Mouse (Mus musculus): ENCODE results near the gene Pip4k2c.

DNA sequence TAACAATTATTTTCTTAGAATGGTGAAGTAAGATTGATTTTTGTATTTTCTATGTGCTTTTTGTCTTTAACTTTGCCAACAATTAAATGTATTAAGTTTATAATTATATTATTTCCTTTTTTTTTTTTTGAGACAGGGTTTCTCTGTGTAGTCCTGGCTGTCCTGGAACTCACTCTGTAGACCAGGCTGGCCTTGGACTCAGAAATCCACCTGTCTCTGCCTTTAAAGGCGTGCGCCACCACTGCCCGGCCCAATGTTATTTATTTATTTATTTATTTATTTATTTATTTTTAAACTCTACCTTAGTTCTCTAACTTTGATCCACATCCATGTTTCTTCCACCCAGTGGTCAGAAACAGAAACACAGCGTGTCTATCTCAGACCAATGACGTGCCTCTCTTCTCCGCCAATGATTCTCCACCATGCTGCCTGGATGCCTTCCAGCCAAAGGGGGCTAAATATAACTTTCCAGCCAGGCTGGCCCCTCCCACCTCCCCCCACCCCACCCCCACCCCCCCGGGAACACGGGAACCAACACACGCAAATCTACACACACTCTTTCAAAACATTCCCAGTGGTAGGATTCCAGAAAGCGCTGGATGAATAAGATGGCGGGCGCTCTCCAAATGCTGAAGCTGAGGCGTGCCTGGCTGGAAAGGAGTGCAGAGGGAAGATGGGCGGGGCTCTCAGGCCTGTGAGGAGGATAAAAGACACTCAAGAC is 44.4 kb upstream of the Pip4k2c start:
- TF ChIP-seq CTCF (IDR thresholded peaks at IDR 0.05; ENCODE audit: control insufficient read depth, insufficient read depth, insufficient replicate concordance, low read depth, low read length) (no peak), POLR2A (IDR thresholded peaks at IDR 0.05; ENCODE audit: control insufficient read depth, low read depth, low read length) (no peak)

All from testis, adult 2 months (tissue).